8 mouse cellular contexts compared by ENCODE assay signal in genomic region chr2:167891908-167892307, GRCm38 (mm10). TPM values are rescaled to one million over a fixed set of nuclear protein-coding genes. Genes with fewer than 3 reads are reported as not detected.
A peak's percentile ranks its signal among the peaks of the same experiment; 100 is the strongest.
DNase-seq lines count a peak whose midpoint lies in the region; ATAC-seq lines count a peak whose summit lies in the region.

No protein-coding gene starts in this region.

- peaks cover 4% of the 10 kb centered on the region; the same call in 1 of the 2 replicates for H3K27me3 ChIP-seq in forebrain, embryonic 11.5 days (ENCODE audit: control insufficient read depth, insufficient read depth, low read length)
- H3K27me3 ChIP-seq in forebrain, embryonic 16.5 days (replicated peaks; ENCODE audit: control insufficient read depth, insufficient read depth, low read length) = peaks cover 7% of the 10 kb centered on the region
- H3K27me3 ChIP-seq in embryonic facial prominence, embryonic 10.5 days (replicated peaks; ENCODE audit: low read depth, poor library complexity, severe bottlenecking) = peaks cover 60% of the 10 kb centered on the region
- peaks cover 5% of the 10 kb centered on the region; the same call in 1 of the 2 replicates for H3K27me3 ChIP-seq in hindbrain, embryonic 11.5 days (ENCODE audit: control insufficient read depth, insufficient read depth, low read length)
- no peaks in the 10 kb centered on the region for H3K27me3 ChIP-seq in stomach, embryonic 16.5 days (ENCODE audit: control insufficient read depth, insufficient read depth, low read length)

- intact Hi-C loops in left cerebral cortex, postnatal 14 days (cut with DNase I) = no loop called here

- H3K9ac ChIP-seq in forebrain, embryonic 11.5 days (ENCODE audit: low read length) = no peak overlapping the region
- no peak overlapping the region for H3K9ac ChIP-seq in forebrain, embryonic 16.5 days (replicated peaks; ENCODE audit: low read depth, low read length)
- H3K9ac ChIP-seq in hindbrain, embryonic 11.5 days (ENCODE audit: low read depth, low read length) = no peak overlapping the region
- no peak overlapping the region for H3K9ac ChIP-seq in stomach, embryonic 16.5 days (ENCODE audit: low read length)

- H3K9me3 ChIP-seq in forebrain, embryonic 11.5 days (ENCODE audit: control insufficient read depth, low read length) = no peaks in the 10 kb centered on the region
- no peaks in the 10 kb centered on the region for H3K9me3 ChIP-seq in forebrain, embryonic 16.5 days (ENCODE audit: control insufficient read depth, low read length)
- H3K9me3 ChIP-seq in embryonic facial prominence, embryonic 10.5 days = no peaks in the 10 kb centered on the region
- no peaks in the 10 kb centered on the region for H3K9me3 ChIP-seq in hindbrain, embryonic 11.5 days (ENCODE audit: control insufficient read depth, low read length)
- no peaks in the 10 kb centered on the region for H3K9me3 ChIP-seq in stomach, embryonic 16.5 days (replicated peaks; ENCODE audit: control insufficient read depth, low read length)

- H3K4me1 ChIP-seq in forebrain, embryonic 11.5 days (replicated peaks; ENCODE audit: control insufficient read depth, insufficient read depth, low read length) = peaks cover 4% of the 10 kb centered on the region; the same call in 1 of the 2 replicates
- peaks cover 5% of the 10 kb centered on the region for H3K4me1 ChIP-seq in forebrain, embryonic 16.5 days (replicated peaks; ENCODE audit: control insufficient read depth, insufficient read depth, low read length)
- H3K4me1 ChIP-seq in embryonic facial prominence, embryonic 10.5 days = peaks cover 23% of the 10 kb centered on the region
- H3K4me1 ChIP-seq in hindbrain, embryonic 11.5 days (replicated peaks; ENCODE audit: control insufficient read depth, insufficient read depth, low read length) = no peaks in the 10 kb centered on the region; the same call in 1 of the 2 replicates
- peaks cover 12% of the 10 kb centered on the region for H3K4me1 ChIP-seq in stomach, embryonic 16.5 days (ENCODE audit: control insufficient read depth, insufficient read depth, low read length)

- H3K36me3 ChIP-seq in forebrain, embryonic 11.5 days (ENCODE audit: control insufficient read depth, insufficient read depth, low read length) = no peaks in the 10 kb centered on the region
- no peaks in the 10 kb centered on the region for H3K36me3 ChIP-seq in forebrain, embryonic 16.5 days (ENCODE audit: control insufficient read depth, insufficient read depth)
- H3K36me3 ChIP-seq in embryonic facial prominence, embryonic 10.5 days (replicated peaks) = no peaks in the 10 kb centered on the region
- no peaks in the 10 kb centered on the region for H3K36me3 ChIP-seq in hindbrain, embryonic 11.5 days (ENCODE audit: control insufficient read depth, insufficient read depth, low read length)
- no peaks in the 10 kb centered on the region for H3K36me3 ChIP-seq in stomach, embryonic 16.5 days (ENCODE audit: control insufficient read depth, insufficient read depth, low read length)

- 10% methylated on average over 9 of the region's 9 CpGs for WGBS in forebrain, embryonic 11.5 days
- WGBS in forebrain, embryonic 16.5 days = 13% methylated on average over 9 of the region's 9 CpGs
- 10% methylated on average over 9 of the region's 9 CpGs for WGBS in embryonic facial prominence, embryonic 10.5 days
- WGBS in hindbrain, embryonic 11.5 days = 5% methylated on average over 9 of the region's 9 CpGs
- WGBS in stomach, embryonic 16.5 days = 27% methylated on average over 9 of the region's 9 CpGs

- ATAC-seq in forebrain, embryonic 11.5 days (replicated peaks; ENCODE audit: low FRiP score) = no peak
- no peak for ATAC-seq in forebrain, embryonic 16.5 days
- ATAC-seq in hindbrain, embryonic 11.5 days (ENCODE audit: low FRiP score) = 0 out of 2 replicates have a peak, but pooled peaks have one; percentile 19
- 0 out of 2 replicates have a peak, but pooled peaks have one; percentile 5 for ATAC-seq in stomach, embryonic 16.5 days (ENCODE audit: insufficient read depth, low FRiP score)

- no peak overlapping the region for H3K27ac ChIP-seq in forebrain, embryonic 11.5 days (ENCODE audit: low read depth, low read length)
- H3K27ac ChIP-seq in forebrain, embryonic 16.5 days (ENCODE audit: low read length) = no peak overlapping the region
- no peak overlapping the region for H3K27ac ChIP-seq in embryonic facial prominence, embryonic 10.5 days (replicated peaks)
- no peak overlapping the region for H3K27ac ChIP-seq in hindbrain, embryonic 11.5 days (ENCODE audit: low read depth, low read length)
- H3K27ac ChIP-seq in stomach, embryonic 16.5 days (ENCODE audit: low read length) = no peak overlapping the region

- DNase-seq in forebrain, embryonic 11.5 days (ENCODE audit: low spot score) = peak; percentile 77
- DNase-seq in T-cell, adult 2 months (ENCODE audit: low spot score) = peak; percentile 61
- peak; percentile 76 for DNase-seq in embryonic facial prominence, embryonic 10.5 days (ENCODE audit: low spot score)
- DNase-seq in hindbrain, embryonic 11.5 days (ENCODE audit: low spot score) = peak; percentile 80
- peak; percentile 32 to 45 for DNase-seq in left cerebral cortex, postnatal 14 days (ENCODE audit: low spot score in 2 of 2)
- peak; percentile 71 for DNase-seq in mesoderm, embryonic 11.5 days (ENCODE audit: low read depth, low spot score)

- no peak overlapping the region for H3K4me3 ChIP-seq in forebrain, embryonic 11.5 days (ENCODE audit: low read depth, low read length)
- H3K4me3 ChIP-seq in forebrain, embryonic 16.5 days (replicated peaks; ENCODE audit: low read length) = no peak overlapping the region
- H3K4me3 ChIP-seq in embryonic facial prominence, embryonic 10.5 days = no peak overlapping the region
- H3K4me3 ChIP-seq in hindbrain, embryonic 11.5 days (ENCODE audit: low read depth, low read length) = no peak overlapping the region
- no peak overlapping the region for H3K4me3 ChIP-seq in stomach, embryonic 16.5 days (replicated peaks; ENCODE audit: low read length)

- no peak overlapping the region for H3K4me2 ChIP-seq in forebrain, embryonic 11.5 days (ENCODE audit: low read depth, low read length, severe bottlenecking)
- no peak overlapping the region for H3K4me2 ChIP-seq in forebrain, embryonic 16.5 days (ENCODE audit: low read length)
- no peak overlapping the region for H3K4me2 ChIP-seq in hindbrain, embryonic 11.5 days (replicated peaks; ENCODE audit: low read depth, low read length)
- H3K4me2 ChIP-seq in stomach, embryonic 16.5 days (ENCODE audit: low read depth, low read length) = no peak overlapping the region

RNA-seq across cellular contexts. Expression of gene Ptpn1, which starts 39.9 kb away (rescaled TPM):
- polyA plus RNA-seq in forebrain, embryonic 11.5 days (2014; fragmentation: Nextera tagmentation; extraction: Ambion mirVana) = 73.0 and 80.0 TPM in 2 replicates
- 87.3 and 97.1 TPM in 2 replicates for polyA plus RNA-seq in forebrain, embryonic 16.5 days (2015; fragmentation: Nextera tagmentation; extraction: Ambion mirVana)
- polyA plus RNA-seq in embryonic facial prominence, embryonic 10.5 days (2016; fragmentation: Nextera tagmentation; extraction: Ambion mirVana) = 66.2 and 71.7 TPM in 2 replicates
- 81.9 and 90.3 TPM in 2 replicates for polyA plus RNA-seq in hindbrain, embryonic 11.5 days (2014; fragmentation: Nextera tagmentation; extraction: Ambion mirVana)
- total RNA-seq in left cerebral cortex, postnatal 14 days (2021) = 10 to 100 TPM; 62.3 to 66.7 TPM
- polyA plus RNA-seq in stomach, embryonic 16.5 days (2015; fragmentation: Nextera tagmentation; extraction: Ambion mirVana) = 49.5 and 51.3 TPM in 2 replicates

Comparison
In these comparisons a context has a peak if more than half of its experiments do, and no peak if none do; other contexts are left out.
1. ATAC-seq: peak in hindbrain, embryonic 11.5 days (single experiment) and stomach, embryonic 16.5 days (single experiment); none in forebrain, embryonic 11.5 days (single experiment) and forebrain, embryonic 16.5 days (single experiment).
2. Peak in every context shown above with its lines, with median percentiles within 50 percentile points of each other: DNase-seq.